Mouse (Mus musculus): ENCODE data around the gene Tfb1m.
A peak's percentile ranks its signal among the peaks of the same experiment; 100 is the strongest.

Tfb1m gene

DNA sequence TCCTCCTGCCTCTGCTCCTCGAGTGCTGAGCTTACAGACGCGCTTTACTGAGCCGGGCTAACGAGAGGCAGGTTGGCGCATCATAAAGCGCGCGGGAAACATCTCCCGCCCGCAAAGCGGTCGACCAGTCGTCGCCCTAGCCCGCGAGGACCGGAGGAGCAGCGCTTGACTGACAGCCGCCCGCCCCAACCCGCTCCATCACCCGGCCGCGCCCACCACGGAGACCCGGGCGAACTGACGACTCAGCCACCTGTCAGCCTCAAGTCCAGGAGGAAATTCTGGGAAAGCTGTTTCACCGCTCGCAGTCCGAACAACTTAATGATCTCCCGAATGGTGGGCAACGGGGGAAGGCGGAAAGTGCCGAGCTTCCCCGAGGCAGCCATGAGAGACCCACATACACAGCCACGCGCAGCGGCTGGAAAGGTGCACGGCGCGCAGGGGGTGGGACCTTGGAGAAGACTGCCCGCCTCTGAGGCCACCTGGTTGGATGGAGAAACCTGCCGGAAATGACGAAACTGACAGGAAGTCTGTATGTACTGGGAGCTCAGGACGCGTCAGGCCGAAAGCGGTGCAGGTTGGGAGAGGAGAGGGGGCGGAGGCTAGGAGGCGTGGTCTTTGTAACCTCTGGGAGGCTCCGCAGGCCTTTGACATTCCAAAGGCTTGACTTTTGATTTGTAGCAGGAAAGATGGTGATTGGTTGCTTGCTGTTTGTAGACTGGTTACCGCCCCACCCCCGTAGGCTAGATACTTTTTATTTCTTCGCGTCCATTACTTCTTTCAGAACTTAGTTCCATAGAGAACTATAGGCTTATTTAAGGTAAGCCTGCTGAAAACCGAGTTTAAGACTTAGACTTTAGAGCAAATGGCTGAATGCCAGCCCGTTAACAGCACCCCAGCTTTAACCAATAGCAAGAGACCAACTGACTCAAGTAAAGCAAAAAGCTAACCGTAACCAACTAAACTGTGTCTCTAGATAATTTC is at the start of gene Tfb1m:
Tfb1m (minus strand) TSS at position 451 of the 981 bp plus-strand sequence.
- DNase-seq: peak; percentile 93

DNA sequence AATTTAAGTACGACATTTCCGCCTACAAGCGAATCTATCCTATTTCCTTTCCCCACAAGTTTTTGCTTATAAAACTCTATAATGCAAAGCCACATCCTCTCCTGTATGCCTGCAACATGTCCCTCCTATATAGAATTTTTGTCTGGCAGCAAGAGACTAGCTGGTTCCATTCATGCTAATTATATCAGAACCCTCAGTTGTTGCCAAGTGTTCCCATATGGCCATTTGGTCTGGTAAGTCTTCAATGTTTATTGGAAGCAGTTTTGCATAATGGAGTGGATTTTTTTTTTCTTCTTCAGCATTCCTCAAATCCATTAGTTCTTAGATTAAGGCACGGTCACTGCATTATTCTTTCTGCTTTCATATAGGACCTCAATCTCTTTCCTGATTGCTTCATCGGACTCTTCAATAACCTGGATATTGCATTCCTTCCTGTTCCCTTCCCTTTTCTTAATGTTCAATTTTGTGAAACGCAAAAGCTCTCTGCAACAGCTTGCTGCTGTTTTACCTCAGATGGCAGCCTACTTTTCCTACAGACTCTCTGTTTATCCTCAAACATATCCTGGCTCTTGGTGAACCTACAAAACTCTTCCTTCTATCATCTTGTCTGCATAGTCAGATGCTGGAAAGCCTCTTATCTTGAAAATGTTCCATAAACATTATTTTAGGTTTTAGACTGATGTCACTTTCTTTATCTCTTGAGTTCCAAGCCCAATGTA is 45.5 kb upstream of the Tfb1m start:
- no peak for DNase-seq

- DNase-seq: no peak
These were observed 40.8 kb upstream of the Tfb1m start for GRCm38 (mm10) chr17:3598393-3598792.

- no peak for DNase-seq
These were observed 40.3 kb upstream of the Tfb1m start for GRCm38 (mm10) chr17:3597866-3598265.

DNA sequence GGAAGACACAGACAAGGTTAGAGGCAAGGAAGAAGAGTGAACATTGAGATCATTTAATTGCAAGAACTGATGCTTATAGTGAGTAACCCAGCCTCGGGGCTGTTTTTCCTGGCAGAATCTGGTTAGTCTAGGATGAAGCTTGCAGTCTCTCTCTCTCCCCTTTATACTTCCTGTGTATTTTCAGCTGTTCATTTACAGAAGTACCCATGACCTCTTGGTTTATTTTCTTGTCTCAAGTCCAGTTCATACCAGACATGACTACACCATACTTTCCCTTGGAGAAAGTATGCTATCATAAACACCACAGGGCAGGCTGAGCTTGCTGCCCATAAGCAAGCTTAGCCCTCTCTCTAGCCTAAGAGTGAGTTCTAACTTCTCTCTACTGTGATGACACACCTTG is 39.5 kb upstream of the Tfb1m start:
- no peak for DNase-seq

- DNase-seq: peak; percentile 92
These were observed 13.3 kb upstream of the Tfb1m start for GRCm38 (mm10) chr17:3570876-3571275.

- DNase-seq: no peak
These were observed 4.8 kb upstream of the Tfb1m start for GRCm38 (mm10) chr17:3562405-3562804.

DNA sequence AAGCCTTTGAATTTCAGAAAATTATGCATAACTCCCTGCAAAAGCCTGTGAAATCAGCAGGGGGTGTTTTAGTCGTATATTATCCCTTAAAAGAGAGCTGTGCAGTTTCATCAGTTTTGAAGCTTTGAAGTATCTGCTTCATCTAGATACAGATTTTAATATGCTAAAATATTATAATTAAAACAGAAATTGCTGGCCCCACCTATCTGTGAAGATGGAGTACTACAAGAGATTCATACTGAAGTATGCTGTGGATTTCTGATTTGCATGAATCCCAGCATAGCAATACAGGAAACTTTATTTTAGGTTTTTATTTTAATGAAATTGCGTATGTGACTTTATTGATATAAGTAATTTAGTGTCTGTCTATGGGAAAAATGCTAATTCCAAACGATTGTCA is 3.0 kb upstream of the Tfb1m start:
- DNase-seq: no peak

DNA sequence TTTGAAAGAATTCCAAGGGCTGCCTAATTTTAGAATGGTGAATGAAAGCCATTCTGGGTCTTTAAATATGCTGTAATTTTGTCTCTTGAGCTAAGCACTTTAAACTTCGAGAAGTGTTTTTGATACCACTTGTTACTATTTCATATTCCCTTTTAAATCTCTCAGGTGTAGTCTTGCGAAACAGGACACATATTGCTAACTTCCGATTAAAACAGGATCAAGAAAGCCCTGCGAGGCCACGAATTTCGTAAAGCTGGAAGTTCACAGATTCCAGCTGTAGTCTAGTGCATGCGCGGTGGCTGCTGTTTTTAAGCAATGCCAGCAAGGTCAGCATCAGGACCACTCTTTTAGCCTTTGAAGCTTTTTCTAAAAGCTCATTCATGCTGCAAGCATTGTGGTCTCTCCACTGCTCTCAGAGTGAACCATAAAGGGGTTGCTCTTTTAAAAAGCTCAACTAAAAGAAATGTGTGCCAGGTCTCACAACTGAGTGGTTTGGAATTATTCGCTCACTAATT is 832 bp upstream of the Tfb1m start:
- no peak for DNase-seq

- DNase-seq: no peak
These were observed 1.3 kb downstream of the Tfb1m start for GRCm38 (mm10) chr17:3556251-3556650.

DNA sequence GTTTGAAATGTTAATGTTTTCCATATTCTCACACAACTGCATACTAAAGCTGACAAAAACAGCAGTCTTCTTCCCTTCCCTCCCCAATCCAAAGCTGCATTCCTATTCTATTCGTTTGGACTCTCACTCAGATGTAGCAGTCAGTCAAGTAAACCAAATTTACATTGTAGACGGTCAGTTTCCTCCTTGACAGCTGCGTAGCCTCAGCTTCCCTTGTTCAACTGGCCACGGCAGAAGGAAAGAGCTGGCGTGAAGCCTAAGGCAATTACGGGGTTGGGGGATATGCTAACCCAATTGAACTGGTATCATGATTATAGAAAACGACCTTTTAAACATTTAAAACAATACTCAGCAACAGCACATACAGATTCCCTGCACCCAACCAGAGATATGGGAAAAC is 9.9 kb downstream of the Tfb1m start:
- no peak for DNase-seq

- DNase-seq: no peak
These were observed 16.5 kb downstream of the Tfb1m start for GRCm38 (mm10) chr17:3541033-3541432.

DNA sequence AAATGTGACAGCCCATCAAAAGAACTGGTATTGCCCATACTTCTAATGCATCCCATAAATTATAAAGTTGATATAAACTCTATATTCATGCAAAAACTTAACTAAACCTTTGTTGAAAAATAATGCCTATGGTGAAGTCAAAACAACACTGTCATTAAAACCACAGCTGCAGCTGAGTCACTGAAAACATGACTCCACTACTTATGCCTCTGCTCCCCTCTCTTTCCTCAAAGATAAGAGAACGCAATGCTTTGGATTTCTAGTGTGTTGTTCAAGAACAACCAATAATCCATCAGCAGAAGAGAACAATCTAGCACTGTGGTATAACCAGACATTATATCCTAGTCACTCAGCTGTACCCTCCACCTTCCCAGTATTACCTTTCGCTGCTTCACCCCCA is 17.3 kb downstream of the Tfb1m start:
- DNase-seq: no peak

DNA sequence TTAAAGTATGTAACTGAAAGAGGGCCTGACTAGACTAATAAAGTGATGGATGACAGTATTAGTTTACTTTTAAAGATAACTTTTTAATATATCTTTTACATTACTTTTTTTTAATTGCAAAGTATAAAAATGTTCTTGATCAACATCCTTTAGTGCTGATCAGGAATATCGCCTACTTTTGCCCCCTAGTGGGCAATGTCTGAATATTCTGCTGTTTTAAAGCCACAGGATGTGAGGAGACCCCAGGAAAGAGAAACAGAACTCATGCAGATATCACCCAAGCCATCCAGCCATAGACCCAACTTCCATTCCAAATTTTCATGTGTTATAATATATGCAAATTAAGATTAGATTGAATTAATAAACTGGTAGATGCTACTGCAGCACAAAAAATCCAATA is 24.2 kb downstream of the Tfb1m start:
- no peak for DNase-seq

GRCm38 (mm10) chr17:3532254-3532653 is 25.3 kb downstream of the Tfb1m start, which contains the start of gene Cldn20:
Gene Cldn20, plus strand, starts transcription at chr17:3532554.
- DNase-seq: no peak

GRCm38 (mm10) chr17:3531641-3532040 is 25.9 kb downstream of the Tfb1m start:
- DNase-seq: no peak

DNA sequence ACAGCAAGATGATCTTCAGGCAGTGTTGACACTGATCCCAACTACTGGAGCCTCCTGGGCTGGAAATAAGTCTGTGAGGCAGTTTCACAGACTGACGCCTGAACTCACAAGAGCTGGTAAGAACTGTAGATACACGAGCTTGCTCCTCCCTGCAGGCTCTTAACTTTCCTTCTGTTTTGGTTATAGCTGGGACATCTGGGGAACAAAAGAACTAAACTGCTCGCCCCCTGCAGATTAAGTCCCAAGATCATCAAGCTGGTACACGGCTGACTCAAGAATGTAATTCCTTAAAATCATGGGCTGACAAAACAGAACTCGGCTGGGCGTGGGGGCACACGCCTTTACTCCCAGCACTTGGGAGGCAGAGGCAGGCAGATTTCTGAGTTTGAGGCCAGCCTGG is 27.0 kb downstream of the Tfb1m start:
- DNase-seq: no peak

DNA sequence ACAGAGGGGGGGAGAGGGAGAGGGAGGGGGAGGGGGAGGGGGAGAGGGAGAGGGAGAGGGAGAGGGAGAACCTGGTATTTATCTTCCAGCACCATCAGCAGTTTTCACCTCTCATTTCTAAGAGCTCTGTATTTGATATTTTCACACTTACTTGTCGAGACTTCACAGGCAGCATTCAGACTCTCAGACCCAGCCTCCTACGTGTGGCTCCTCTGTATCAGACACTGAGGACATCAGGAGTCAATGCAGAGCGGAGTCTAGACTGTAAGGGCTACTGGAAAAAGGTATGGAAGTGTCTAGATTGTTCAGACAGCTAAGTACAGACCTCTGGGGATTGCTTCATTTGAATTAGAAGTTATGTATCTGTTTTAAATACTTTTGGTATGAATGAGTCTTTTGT is 28.1 kb downstream of the Tfb1m start:
- no peak for DNase-seq

DNA sequence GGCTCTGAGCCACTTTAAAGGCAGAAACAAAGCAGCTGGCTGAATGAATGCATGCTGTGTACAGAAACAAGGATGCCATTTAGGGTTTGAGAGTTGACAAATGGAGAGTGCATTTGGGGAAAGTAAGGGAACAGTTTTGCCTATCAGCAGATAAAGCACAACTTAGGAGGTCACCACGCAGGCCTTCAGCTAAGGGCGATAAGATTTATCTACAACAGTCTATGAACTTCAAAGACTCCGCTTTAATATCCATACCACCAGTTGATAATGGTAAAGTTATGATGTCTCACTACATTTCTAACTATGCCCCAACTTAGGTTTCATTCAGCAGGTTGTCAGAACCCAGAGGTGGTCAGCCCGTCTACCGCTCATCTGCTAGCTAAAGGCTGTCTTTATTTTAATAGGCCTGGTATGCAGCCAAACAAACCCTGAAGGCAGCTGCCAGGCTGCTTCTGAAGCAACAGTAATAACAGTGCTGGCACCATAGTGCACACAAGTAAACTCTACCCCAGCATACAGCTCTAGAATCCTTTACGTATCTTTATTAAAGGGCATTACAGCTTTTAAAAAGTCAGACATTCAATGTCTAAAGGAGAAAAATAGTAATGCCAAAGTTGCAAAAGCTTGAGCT is 29.6 kb downstream of the Tfb1m start:
- DNase-seq: no peak

GRCm38 (mm10) chr17:3520344-3520743 is 37.2 kb downstream of the Tfb1m start:
- DNase-seq: no peak

- DNase-seq: no peak
These were observed 41.2 kb downstream of the Tfb1m start for GRCm38 (mm10) chr17:3516406-3516805.

GRCm38 (mm10) chr17:3515851-3516250 is 41.7 kb downstream of the Tfb1m start:
- no peak for DNase-seq

DNA sequence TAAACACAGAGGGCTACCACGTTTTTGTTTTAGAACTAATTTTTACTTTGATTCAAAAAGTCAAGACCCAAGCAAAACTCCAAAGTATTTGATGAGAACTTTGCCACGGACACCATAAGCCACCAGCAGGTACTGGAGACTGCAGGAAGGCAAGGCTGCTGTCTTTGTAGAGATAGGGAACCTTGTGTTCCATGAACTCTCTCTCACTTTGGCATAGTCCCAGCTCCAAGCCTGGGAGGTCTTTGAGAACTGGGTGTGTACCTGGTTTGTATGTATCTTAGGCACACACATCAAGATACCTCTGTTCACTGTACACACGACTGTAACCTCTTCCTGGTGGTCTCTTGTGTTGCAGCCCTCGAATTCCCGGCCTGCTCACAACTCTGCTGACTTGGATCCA is 43.3 kb downstream of the Tfb1m start:
- DNase-seq: no peak

All from right cerebral cortex, postnatal 4 days (tissue).